Mouse (Mus musculus): ENCODE data around the gene Dync1i1.
A peak's percentile ranks its signal among the peaks of the same experiment; 100 is the strongest.

DNA sequence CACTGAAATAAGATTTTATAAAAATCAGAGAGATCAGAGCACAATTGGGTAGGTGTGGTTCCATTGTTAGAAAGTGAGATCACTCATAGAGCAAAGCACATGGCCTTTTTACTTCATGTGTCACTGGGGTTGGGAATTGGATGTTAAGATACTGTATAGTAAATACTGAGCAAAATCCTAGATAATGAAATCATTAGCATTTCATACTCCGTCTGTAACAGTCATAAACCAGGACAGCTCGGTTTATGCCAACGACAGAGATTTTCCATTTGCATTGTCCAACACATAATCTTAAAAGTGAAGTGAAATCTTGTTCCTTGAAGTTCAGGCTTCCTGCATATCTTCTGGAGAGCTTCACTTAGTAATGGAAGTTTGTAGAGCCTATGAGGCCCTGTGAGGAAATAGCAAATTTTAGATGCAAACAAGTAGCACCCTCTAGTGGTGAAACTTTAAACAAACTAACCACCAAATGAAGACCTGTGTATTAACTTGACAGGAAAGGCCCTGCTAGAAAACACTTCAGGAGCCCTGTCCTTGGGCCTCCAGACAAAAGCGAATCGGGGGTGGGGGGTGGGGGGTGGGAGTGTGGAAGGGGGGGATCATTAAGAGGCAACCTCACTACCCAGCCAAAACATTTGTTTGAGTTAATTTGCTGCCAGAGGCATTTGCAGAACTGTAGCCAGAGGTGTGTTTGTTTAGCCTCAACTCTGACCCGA, 76.8 kb downstream of the Dync1i1 start:
- peak; percentile 65 for TF ChIP-seq CTCF (IDR thresholded peaks at IDR 0.05; ENCODE audit: low read depth)
- no peak for TF ChIP-seq EP300 (IDR thresholded peaks at IDR 0.05; ENCODE audit: low read depth)

Measured in liver, postnatal 0 days (tissue).